Mouse (Mus musculus) limb, embryonic 13.5 days (tissue): ENCODE data around the gene Lrrk1. TPM values are rescaled to one million over a fixed set of nuclear protein-coding genes. Genes with fewer than 3 reads are reported as not detected.

Source experiments
- ATAC-seq: fragments of 200-750 bp; cut with Nextera tagmentation; 2 replicates; pipeline ENCODE4 v1.8.0; 2017; ENCODE audit warnings: low read depth, moderate number of reproducible peaks, moderate TSS enrichment; ENCODE audit not compliant: low FRiP score
- H3K27ac ChIP-seq: fragments of 300-500 bp; sonication (generic); 2 replicates; pipeline ENCODE4 v1.5.1; 2015; ENCODE audit warnings: inconsistent platforms, mild to moderate bottlenecking, moderate library complexity
- H3K27me3 ChIP-seq: fragments of 300-500 bp; sonication (generic); 2 replicates; pipeline ENCODE4 v1.6.1; 2015; ENCODE audit warnings: mild to moderate bottlenecking, inconsistent platforms
- H3K36me3 ChIP-seq: fragments of 300-500 bp; sonication (generic); 2 replicates; pipeline ENCODE4 v1.6.1; 2015; ENCODE audit warnings: inconsistent platforms, mild to moderate bottlenecking, moderate library complexity
- H3K4me1 ChIP-seq: fragments of 300-500 bp; sonication (generic); 2 replicates; pipeline ENCODE4 v1.6.1; 2015; ENCODE audit warnings: inconsistent platforms
- H3K4me2 ChIP-seq: fragments of 300-500 bp; sonication (generic); replicated peaks from 2 replicates; pipeline ENCODE4 v1.6.1; 2015; ENCODE audit warnings: inconsistent platforms, mild to moderate bottlenecking, moderate library complexity
- H3K4me3 ChIP-seq: fragments of 300-500 bp; sonication (generic); 2 replicates; pipeline ENCODE4 v1.5.1; 2015; ENCODE audit warnings: moderate library complexity, mild to moderate bottlenecking, inconsistent platforms
- H3K9ac ChIP-seq: fragments of 300-500 bp; sonication (generic); 2 replicates; pipeline ENCODE4 v1.6.1; 2015; ENCODE audit warnings: mild to moderate bottlenecking, inconsistent platforms
- H3K9me3 ChIP-seq: fragments of 300-500 bp; sonication (generic); 2 replicates; pipeline ENCODE4 v1.6.1; 2016; ENCODE audit warnings: inconsistent platforms
- WGBS: fragments of 180-500 bp; shearing (Covaris S2); methylation state at CpG from one replicate; pipeline ENCODE4 v1.1.7; 2015; 5-methylcytosine and 5-hydroxymethylcytosine counted together
- polyA plus RNA-seq: library from polyadenylated mRNA; unstranded; fragments of >200 nt; fragmentation: Nextera tagmentation; extraction: Ambion mirVana; gene quantifications from 2 replicates; pipeline ENCODE4 v1.2.1, GENCODE M21; 2015

Lrrk1 gene
- polyA plus RNA-seq, 1 experiment from 2014 or later, result 14.1 TPM

DNA sequence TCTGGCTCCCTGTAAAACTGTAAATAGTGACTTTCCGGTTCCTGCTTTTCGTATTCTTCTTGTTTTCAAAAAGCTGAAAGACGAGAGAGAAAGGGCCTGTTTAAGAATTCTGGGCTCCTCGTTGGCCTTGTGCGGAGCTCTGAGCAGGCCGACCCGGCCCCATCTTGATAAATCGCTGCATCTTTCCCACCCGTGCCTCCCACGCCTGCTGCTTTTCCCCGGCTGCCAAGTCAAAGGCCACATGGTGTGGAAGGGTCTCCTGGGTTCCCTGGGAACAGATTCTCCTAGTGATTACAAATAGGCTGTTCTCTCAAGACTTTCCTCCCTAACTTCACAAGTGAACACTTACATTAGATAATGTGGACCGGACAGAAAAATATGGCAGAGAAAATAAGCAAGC is 105.9 kb downstream of the Lrrk1 start:
- no peak overlapping the region for H3K9ac ChIP-seq
- H3K4me3 ChIP-seq, result no peak overlapping the region
- ATAC-seq, result no peak
- 82% methylated on average over 12 of the region's 12 CpGs for WGBS
- H3K4me1 ChIP-seq, result 0 out of 2 replicates have a peak, but pooled peaks cover 5% of the 10 kb centered on the region
- no peaks in the 10 kb centered on the region for H3K9me3 ChIP-seq
- H3K27me3 ChIP-seq, result no peaks in the 10 kb centered on the region
- H3K36me3 ChIP-seq, result peaks cover 34% of the 10 kb centered on the region
- H3K4me2 ChIP-seq, result no peak overlapping the region
- H3K27ac ChIP-seq, result no peak overlapping the region

DNA sequence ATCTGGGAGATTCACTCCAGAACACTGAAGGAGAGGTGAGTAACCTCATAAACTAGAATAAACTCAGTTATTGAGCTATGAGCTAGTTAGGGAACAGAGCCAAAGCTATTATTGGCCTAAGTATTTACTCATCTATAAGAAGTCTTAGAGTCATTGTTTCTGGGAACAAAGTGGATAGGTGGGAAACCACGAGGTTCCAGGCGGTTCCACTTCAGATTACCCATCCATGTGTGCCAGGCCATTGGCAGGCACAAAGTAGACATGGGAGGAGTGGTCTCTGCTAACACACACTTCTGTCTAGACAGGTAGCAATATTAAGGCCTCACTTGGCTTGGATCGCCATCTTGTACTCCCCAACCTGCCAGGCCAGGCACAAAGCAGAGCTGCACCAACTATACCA is 110.1 kb downstream of the Lrrk1 start:
- Histone ChIP-seq H3K36me3 (peaks cover 39% of the 10 kb centered on the region), H3K27me3 (no peaks in the 10 kb centered on the region), H3K4me3 (no peak overlapping the region), H3K4me1 (0 out of 2 replicates have a peak, but pooled peaks cover 1% of the 10 kb centered on the region), H3K4me2 (no peak overlapping the region), H3K27ac (no peak overlapping the region), H3K9ac (no peak overlapping the region), H3K9me3 (no peaks in the 10 kb centered on the region)
- 86% methylated on average over 3 of the region's 3 CpGs for WGBS
- ATAC-seq, result no peak

DNA sequence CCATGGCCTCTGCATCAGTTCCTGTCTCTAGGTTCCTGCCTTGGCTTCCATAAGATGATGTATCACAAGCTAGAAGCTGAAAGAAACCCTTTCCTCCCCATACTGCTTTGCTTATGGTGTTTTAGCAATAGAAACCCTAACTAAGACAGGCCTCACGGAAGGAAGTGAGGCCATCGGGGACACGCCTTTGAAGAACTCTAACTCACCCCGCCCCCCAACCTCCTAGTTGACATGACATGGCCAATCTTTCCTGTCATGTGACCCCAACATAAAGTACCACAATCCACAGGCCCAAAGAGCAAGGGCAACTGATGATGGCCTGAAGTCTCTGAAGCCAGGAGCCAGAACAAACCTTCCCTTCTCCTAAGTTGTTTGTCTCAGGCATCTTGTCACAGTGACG is 114.7 kb downstream of the Lrrk1 start:
- H3K27ac ChIP-seq, result no peak overlapping the region
- ATAC-seq, result no peak
- H3K27me3 ChIP-seq, result no peaks in the 10 kb centered on the region
- no peak overlapping the region for H3K4me2 ChIP-seq
- no peaks in the 10 kb centered on the region for H3K9me3 ChIP-seq
- WGBS, result 90% methylated on average over 5 of the region's 5 CpGs
- no peaks in the 10 kb centered on the region for H3K4me1 ChIP-seq
- peaks cover 61% of the 10 kb centered on the region for H3K36me3 ChIP-seq
- H3K9ac ChIP-seq, result no peak overlapping the region
- H3K4me3 ChIP-seq, result no peak overlapping the region

DNA sequence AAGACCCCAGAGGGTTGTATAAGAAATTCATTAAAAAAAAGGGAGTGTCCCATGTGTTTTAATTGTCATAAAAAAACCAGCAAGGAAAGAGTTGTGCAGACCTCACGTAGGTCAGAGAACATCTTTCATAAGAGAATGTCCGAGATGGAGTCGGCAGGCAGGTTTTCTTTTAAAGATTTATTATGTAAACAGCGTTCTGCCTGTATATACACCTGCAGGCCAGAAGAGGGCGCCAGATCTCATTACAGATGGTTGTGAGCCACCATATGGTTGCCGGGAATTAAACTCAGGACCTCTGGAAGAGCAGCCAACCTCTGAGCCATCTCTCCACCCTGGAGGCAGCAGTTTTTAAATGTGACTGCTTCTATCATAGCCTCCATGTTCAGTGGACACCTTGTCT is 116.9 kb downstream of the Lrrk1 start:
- ATAC-seq, result no peak
- WGBS, result 70% methylated on average over 6 of the region's 6 CpGs

DNA sequence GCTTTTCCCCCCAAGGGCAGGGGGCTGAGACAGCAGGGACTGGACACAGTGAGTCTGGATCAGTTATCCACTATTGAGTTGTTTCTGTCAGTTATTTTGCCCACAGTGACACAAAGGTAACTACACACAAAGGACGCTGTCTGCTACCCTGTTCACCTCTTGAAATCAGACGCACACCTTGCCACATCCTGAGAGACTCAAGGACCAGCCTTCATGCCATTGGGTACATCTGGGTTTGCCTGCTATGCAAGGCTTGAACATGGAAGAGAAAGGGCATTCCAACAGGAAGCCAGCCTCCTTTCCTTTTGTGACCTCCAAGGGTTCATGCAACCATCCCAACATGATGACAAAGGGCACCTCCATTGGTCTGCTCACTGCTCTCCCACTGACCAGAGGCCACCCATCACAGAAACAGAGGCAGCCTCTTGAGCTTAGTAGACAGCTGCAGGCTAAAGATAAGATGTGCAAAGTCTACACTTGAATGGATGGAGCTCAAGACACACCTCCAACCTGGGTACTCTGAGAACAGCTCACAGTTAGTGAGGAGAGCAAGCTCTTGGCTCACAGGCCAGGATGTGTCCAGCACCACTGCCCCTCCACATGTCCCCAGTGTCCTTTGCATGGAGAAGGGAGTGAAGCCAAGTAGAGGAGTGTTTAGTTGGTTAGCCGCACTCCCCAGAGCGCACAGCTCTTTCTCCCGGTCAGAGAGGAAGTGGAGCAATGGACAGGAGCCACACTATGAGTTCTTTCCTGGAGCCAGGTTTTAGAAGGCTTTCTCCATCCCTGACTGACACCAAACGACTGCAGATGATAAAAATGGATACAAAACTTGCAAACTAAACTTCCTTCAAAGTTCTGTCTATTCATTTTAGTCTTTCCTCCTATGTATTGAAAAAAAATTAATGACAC is 121.0 kb downstream of the Lrrk1 start:
- Histone ChIP-seq H3K4me2 (no peak overlapping the region), H3K27ac (no peak overlapping the region), H3K4me1 (no peaks in the 10 kb centered on the region), H3K4me3 (no peak overlapping the region), H3K27me3 (no peaks in the 10 kb centered on the region), H3K9me3 (no peaks in the 10 kb centered on the region), H3K36me3 (peaks cover 53% of the 10 kb centered on the region), H3K9ac (no peak overlapping the region)
- WGBS, result 83% methylated on average over 6 of the region's 6 CpGs
- ATAC-seq, result no peak

More for the DNA sequence above, 116.9 kb downstream of the Lrrk1 start:
- Histone ChIP-seq H3K4me1 (no peaks in the 10 kb centered on the region), H3K36me3 (peaks cover 62% of the 10 kb centered on the region), H3K9ac (no peak overlapping the region), H3K27me3 (no peaks in the 10 kb centered on the region), H3K27ac (no peak overlapping the region), H3K4me2 (no peak overlapping the region), H3K9me3 (no peaks in the 10 kb centered on the region), H3K4me3 (no peak overlapping the region)

DNA sequence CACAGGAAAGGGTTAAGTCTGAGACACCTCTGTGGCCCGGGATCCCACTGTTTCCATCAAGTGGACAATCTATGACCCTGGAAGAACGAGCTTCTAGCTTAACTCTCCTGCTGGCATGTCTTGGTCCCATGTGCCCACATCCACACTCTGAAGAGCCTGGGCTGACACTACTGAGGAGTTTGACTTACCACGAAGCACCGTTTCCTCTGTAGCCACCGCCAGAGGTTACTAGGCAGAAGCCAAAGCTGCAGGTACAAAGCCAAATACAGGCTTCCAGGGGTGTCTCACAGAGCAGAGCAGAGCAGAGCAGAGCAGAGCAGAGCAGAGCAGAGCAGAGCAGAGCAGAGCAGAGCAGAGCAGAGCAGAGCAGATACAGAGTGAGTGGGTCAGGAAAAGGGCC is 124.7 kb downstream of the Lrrk1 start:
- H3K9me3 ChIP-seq, result no peaks in the 10 kb centered on the region
- H3K9ac ChIP-seq, result no peak overlapping the region
- peaks cover 53% of the 10 kb centered on the region for H3K36me3 ChIP-seq
- 0 out of 2 replicates have a peak overlapping the region, but pooled peaks have one; percentile 15 for H3K27ac ChIP-seq
- peaks cover 14% of the 10 kb centered on the region for H3K4me1 ChIP-seq
- 75% methylated on average over 5 of the region's 5 CpGs for WGBS
- H3K4me3 ChIP-seq, result no peak overlapping the region
- ATAC-seq, result no peak
- H3K27me3 ChIP-seq, result no peaks in the 10 kb centered on the region
- no peak overlapping the region for H3K4me2 ChIP-seq

DNA sequence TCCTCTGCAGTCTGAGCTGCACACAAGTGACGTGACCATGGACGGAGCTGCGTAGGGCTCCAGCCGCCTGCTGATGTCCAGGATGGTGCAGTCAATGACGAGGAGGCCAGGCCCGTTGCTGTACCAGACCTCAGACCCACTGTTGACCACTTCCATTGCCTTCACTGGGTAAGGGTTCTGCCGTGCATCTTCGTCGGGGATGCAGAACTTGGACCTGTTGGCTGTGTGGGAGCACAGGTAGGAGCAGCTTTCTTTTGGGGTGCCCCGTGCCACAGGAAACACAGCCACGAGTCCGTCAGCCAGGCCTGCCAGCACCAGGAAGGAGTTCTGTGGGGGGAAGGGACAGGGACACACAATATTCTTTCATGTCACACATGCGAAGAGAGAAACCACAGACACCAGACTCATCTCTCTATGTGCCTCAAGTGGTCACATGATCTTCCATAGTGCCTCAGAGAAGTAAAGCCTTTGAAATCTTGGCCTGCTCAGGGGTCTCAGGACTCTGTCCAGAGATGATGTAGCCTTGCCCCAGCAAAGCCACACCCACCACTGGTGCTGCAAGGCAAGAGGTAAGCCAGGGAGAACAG is 125.5 kb downstream of the Lrrk1 start:
- H3K27ac ChIP-seq, result no peak overlapping the region
- no peaks in the 10 kb centered on the region for H3K9me3 ChIP-seq
- H3K4me2 ChIP-seq, result no peak overlapping the region
- peaks cover 48% of the 10 kb centered on the region for H3K36me3 ChIP-seq
- H3K4me1 ChIP-seq, result peaks cover 14% of the 10 kb centered on the region
- 94% methylated on average over 13 of the region's 13 CpGs for WGBS
- ATAC-seq, result no peak
- no peak overlapping the region for H3K9ac ChIP-seq
- no peak overlapping the region for H3K4me3 ChIP-seq
- H3K27me3 ChIP-seq, result no peaks in the 10 kb centered on the region

DNA sequence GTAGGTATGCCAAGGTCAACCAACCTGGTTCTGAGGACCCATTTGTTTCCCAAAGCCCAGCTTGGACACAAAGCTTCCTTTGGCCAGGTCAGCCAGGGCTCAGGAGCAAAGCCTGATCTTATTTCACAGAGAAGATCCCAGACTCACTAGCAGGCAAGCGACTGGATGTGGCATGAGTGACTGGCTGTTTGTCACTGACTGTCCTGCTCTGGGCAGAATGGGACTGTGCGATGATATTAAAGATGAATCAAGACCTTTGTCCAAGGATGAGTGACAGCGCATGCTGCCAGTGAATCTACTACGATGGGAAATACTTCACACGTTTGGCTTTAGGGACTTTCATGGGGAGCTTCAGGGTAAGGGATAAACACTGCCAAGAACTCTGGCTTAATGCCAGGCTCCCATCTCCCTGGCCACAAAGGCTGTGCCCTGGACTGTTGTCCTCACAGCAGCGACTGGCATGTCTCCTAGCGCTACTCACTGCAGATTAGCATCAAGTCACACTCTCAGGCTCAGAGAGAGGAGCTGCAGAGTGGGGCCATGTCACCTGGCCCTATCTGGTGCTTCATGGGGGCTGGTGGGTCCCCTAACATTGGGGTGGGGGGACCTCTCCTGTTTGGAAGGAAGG is 127.3 kb downstream of the Lrrk1 start:
- Histone ChIP-seq H3K36me3 (peaks cover 38% of the 10 kb centered on the region), H3K27ac (no peak overlapping the region), H3K9ac (no peak overlapping the region), H3K9me3 (no peaks in the 10 kb centered on the region), H3K4me1 (peaks cover 14% of the 10 kb centered on the region), H3K4me2 (no peak overlapping the region), H3K4me3 (no peak overlapping the region), H3K27me3 (no peaks in the 10 kb centered on the region)
- 83% methylated on average over 7 of the region's 7 CpGs for WGBS
- ATAC-seq, result no peak

DNA sequence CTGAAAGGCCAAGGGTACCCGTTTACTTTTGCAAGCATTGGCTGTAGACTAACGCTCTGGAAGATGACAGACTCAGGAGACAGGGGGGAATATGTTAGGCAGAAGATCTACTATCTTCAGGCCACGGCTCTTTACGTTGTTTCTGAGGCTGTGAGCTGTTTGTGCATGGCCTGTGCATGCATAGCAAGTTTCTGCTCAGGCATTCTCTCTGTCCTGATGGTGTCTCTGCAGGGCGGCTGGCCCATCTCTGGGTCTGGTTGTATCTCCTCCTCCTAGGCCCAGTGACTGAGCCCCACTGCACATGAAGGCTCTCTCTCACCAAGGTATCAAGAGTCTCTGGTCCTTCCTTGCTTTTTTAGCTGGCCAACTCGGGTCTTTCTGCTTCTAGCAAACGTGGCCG is 127.9 kb downstream of the Lrrk1 start:
- no peak overlapping the region for H3K27ac ChIP-seq
- H3K36me3 ChIP-seq, result peaks cover 38% of the 10 kb centered on the region
- no peak overlapping the region for H3K4me3 ChIP-seq
- H3K4me2 ChIP-seq, result no peak overlapping the region
- H3K9me3 ChIP-seq, result no peaks in the 10 kb centered on the region
- no peaks in the 10 kb centered on the region for H3K27me3 ChIP-seq
- H3K9ac ChIP-seq, result no peak overlapping the region
- no peak for ATAC-seq
- 91% methylated on average over 8 of the region's 8 CpGs for WGBS
- peaks cover 14% of the 10 kb centered on the region for H3K4me1 ChIP-seq

DNA sequence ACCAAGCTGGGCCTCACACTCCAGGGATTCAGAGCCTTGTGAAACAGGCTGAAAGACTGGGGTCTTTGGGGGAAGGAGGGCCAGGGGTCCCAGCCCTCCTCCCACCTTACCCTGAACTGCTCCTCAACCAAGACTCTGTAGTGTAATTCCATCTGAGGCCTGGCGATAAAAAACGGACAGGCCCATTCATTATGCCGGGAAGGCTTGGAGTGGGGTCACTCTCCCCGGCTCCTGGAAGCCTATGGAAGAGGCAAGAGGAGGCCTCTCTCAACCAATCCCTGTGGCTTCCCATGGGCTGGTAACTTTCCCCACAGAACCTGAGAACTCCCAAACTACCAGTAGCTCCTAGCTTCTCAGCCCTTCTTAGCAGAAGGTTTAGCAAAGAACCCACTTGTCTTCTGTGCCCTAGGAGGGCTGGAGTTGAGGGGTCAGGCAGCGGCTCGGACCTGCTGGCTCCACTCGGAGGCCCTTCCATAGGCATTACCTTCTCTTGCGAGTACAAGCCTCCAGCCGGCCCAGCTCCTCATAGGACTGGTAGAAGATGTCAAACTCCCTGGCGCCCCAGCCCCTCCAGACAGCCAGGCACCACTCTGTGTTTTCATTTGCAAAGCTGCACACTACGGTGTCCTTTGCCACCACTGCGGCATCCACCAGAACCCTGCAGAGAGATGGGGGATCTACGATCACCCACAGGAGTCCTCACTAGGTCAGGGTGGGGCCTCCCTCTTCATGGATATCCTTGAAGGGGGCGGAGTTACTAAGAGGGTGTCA is 128.5 kb downstream of the Lrrk1 start:
- H3K9me3 ChIP-seq, result no peaks in the 10 kb centered on the region
- no peaks in the 10 kb centered on the region for H3K27me3 ChIP-seq
- H3K27ac ChIP-seq, result peak overlapping the region; percentile 44; the same call in 1 of the 2 replicates
- H3K4me2 ChIP-seq, result no peak overlapping the region
- H3K36me3 ChIP-seq, result peaks cover 35% of the 10 kb centered on the region
- H3K4me3 ChIP-seq, result no peak overlapping the region
- H3K9ac ChIP-seq, result no peak overlapping the region
- H3K4me1 ChIP-seq, result peaks cover 14% of the 10 kb centered on the region
- WGBS, result 74% methylated on average over 14 of the region's 14 CpGs
- no peak for ATAC-seq

DNA sequence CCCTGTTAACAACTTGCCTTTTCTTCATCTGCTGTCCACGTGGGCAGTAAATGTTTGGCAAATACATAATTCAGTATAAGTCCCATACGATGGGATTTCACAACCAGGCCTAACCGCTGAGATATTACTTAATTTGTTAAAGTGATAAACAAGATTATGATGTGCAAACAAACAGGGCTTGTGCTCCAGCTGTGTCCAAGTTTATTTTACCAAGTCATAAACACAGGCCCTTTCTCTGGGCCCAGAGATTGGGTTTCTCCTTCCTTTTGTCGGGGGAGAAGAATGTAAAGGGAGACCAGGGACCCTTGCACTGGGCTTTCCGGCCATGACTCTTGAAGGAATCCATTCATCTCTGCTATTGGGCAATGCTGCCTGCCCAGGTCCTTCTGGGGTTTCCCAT is 129.2 kb downstream of the Lrrk1 start:
- Histone ChIP-seq H3K27me3 (no peaks in the 10 kb centered on the region), H3K4me1 (peaks cover 14% of the 10 kb centered on the region), H3K4me2 (no peak overlapping the region), H3K9ac (no peak overlapping the region), H3K4me3 (no peak overlapping the region), H3K27ac (no peak overlapping the region), H3K9me3 (no peaks in the 10 kb centered on the region), H3K36me3 (peaks cover 31% of the 10 kb centered on the region)
- ATAC-seq, result no peak
- 58% methylated on average over 5 of the region's 5 CpGs for whole genome bisulfite sequencing

DNA sequence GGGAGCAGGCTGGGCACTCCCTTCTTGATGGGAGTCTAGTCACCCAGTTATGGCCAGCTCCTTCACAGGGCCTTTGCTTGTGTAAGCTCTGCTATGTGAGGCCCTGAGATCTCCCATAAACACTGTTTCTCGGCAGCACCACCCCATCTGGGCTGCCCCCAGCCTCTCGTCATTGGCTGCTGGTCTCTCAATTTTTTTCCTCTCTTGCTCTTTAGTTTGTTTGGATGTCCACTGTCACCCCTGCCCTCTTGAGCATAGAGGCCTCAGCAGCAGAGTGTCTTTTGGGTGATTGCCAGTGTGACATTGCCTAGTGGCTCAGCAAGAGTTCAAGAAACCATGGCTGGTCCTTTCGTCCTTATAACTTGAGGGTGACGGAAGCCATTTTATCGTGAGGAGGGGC is 130.9 kb downstream of the Lrrk1 start:
- Histone ChIP-seq H3K27me3 (no peaks in the 10 kb centered on the region), H3K9me3 (no peaks in the 10 kb centered on the region), H3K9ac (no peak overlapping the region), H3K27ac (no peak overlapping the region), H3K36me3 (peaks cover 22% of the 10 kb centered on the region), H3K4me2 (no peak overlapping the region), H3K4me1 (peaks cover 14% of the 10 kb centered on the region), H3K4me3 (no peak overlapping the region)
- no peak for ATAC-seq
- WGBS, result 84% methylated on average over 5 of the region's 5 CpGs
